Mouse (Mus musculus) liver, postnatal 0 days (tissue): ENCODE results near the gene Cdk10.

ENCODE experiments used
- CTCF ChIP-seq: sonication (generic); IDR thresholded peaks from 2 replicates; pipeline ENCODE4 v1.5.1; 2016; ENCODE audit warnings: antibody characterized with exemption, low read depth
- EP300 ChIP-seq: IDR thresholded peaks from 2 replicates; pipeline ENCODE4 v1.6.1; 2016; ENCODE audit warnings: antibody characterized with exemption, low read depth, mild to moderate bottlenecking

DNA sequence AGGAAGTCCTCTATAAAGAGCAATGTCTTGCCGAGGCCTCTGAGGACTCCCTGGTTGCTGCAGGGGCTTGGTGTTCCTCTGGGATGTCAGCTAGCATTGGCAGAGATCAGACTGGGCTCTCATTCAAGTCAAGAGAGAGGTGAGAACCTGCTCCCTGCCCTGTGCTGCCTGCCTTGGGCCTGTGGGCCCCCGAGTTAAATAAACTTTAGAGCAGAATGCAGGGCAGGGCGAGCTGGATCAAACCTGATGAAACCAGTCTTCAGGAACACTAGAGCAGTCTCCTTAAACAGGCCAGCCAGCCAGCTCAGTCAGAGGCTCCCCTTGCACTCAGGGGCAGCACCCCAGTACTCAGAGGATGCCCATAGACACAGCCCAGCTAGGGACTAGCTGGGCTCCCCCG lies 47.3 kb downstream of the Cdk10 start:
- no peak for TF ChIP-seq CTCF
- TF ChIP-seq EP300: no peak
